Mouse (Mus musculus) lung, adult 2 months (tissue): ENCODE results near the gene Plekhg6.

Experiments used
- CTCF ChIP-seq: fragments of 200-500 bp; IDR thresholded peaks from 2 replicates; pipeline ENCODE4 v1.5.1; 2011; ENCODE audit warnings: mild to moderate bottlenecking, low read length, control low read depth; ENCODE audit not compliant: insufficient read depth
- POLR2A ChIP-seq: fragments of 200-500 bp; IDR thresholded peaks from 2 replicates; pipeline ENCODE4 v1.6.1; 2011; ENCODE audit warnings: low read depth, mild to moderate bottlenecking, control low read depth, low read length, borderline replicate concordance; ENCODE audit errors: extremely low read depth

DNA sequence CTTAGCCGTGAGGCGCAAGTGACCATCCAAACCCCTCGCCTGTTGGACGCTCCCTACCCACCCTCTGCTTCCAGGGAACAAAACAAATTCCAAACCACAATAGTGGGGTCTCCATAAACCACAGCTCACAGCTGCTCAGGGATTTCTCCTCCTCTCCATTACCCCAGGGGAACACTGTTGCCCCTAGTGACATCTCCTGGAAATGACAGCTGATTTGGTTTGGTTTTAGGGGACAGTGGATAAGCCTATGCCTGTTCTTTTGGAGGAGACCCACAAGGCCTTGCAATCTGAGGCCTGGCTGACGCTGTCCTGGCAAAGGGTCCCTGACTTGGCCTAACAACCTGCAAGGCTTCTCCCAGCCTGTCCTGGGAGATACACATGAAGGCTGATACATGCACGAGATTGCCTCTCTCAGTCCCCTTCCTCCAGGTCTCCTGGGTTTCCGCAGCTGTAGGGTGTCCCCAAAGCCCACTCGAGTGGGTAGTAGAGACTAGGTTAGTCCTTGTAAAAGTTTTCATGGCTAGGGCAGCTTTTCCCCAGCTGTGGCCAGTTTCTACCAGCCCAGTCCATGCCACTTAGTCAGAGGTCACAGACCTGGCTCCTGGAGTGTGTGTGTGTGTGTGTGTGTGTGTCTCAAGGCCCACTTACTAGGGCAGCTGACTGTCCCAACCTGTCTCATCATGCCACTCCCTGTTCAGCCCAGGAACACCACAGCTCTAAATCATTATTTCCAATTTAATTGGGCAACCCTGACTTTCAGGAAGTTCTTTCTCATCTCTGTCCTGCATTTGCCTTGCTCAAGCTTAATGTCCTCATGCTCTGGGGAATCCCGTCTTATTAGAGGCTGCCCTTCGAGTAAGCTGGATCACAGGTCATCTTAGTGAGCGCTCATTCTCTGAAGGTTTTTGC lies 4.7 kb upstream of the Plekhg6 start:
- TF ChIP-seq CTCF (no peak), POLR2A (no peak)
